Mouse (Mus musculus) mouse trophoblast stem cell (cell line): ENCODE data around the gene Ing5.
"Not testable (repeated sequence)": the region's sequence is repeated elsewhere in the genome, so short reads cannot be mapped to it uniquely, and the experiment has no call there.

Experiments used
- in situ Hi-C, 2 experiments: fragments of 300-500 bp; cut with MseI, MboI; formaldehyde crosslinking; loops; 2 replicates in 1 of 2; 3 replicates in 1 of 2; pipeline ENCODE4 v1.15.1; 2025

Ing5 gene

GRCm38 (mm10) chr1:93810011-93810410 lies 6.2 kb downstream of the Ing5 start:
- in situ Hi-C loops, result no loop called here

- in situ Hi-C loops, result no loop called here
Measured at GRCm38 (mm10) chr1:93811495-93812039, 7.8 kb downstream of the Ing5 start.

- in situ Hi-C loops, result no loop called here
Measured at GRCm38 (mm10) chr1:93817823-93818532, 14.2 kb downstream of the Ing5 start.

- in situ Hi-C loops, result no loop called here
Measured at GRCm38 (mm10) chr1:93818722-93819121, 15.0 kb downstream of the Ing5 start.

- in situ Hi-C loops, result no loop called here
Measured at GRCm38 (mm10) chr1:93823796-93824495, 20.2 kb downstream of the Ing5 start.

GRCm38 (mm10) chr1:93824609-93825008 lies 20.8 kb downstream of the Ing5 start, which contains the start of gene D2hgdh:
Gene D2hgdh, plus strand, starts transcription at chr1:93824909.
- in situ Hi-C loops, result no loop called here

GRCm38 (mm10) chr1:93825105-93825674 lies 21.4 kb downstream of the Ing5 start:
- in situ Hi-C loops, result no loop called here

GRCm38 (mm10) chr1:93825771-93826539 lies 22.2 kb downstream of the Ing5 start:
- in situ Hi-C loops, result no loop called here

GRCm38 (mm10) chr1:93826540-93826835 lies 22.7 kb downstream of the Ing5 start:
- in situ Hi-C loops, result no loop called here

- in situ Hi-C loops, result loop anchor here in 1 of 2 experiments (10.0 kb wide), 2 partner anchors 62 to 242 kb away; no protein-coding TSS in a partner anchor
Measured at GRCm38 (mm10) chr1:93832754-93833360, 29.1 kb downstream of the Ing5 start.

GRCm38 (mm10) chr1:93834671-93835150 lies 30.9 kb downstream of the Ing5 start:
- in situ Hi-C loops, result loop anchor here in 1 of 2 experiments (10.0 kb wide), 2 partner anchors 60 to 240 kb away; no protein-coding TSS in a partner anchor

GRCm38 (mm10) chr1:93835211-93835610 lies 31.4 kb downstream of the Ing5 start:
- in situ Hi-C loops, result loop anchor here in 1 of 2 experiments (10.0 kb wide), 2 partner anchors 60 to 240 kb away; no protein-coding TSS in a partner anchor

GRCm38 (mm10) chr1:93835876-93836531 lies 32.2 kb downstream of the Ing5 start:
- in situ Hi-C loops, result loop anchor here in 1 of 2 experiments (10.0 kb wide), 2 partner anchors 59 to 239 kb away; no protein-coding TSS in a partner anchor

GRCm38 (mm10) chr1:93836532-93836913 lies 32.8 kb downstream of the Ing5 start:
- in situ Hi-C loops, result loop anchor here in 1 of 2 experiments (10.0 kb wide), 2 partner anchors 58 to 238 kb away; no protein-coding TSS in a partner anchor

- in situ Hi-C loops, result loop anchor here in 1 of 2 experiments (10.0 kb wide), 2 partner anchors 57 to 237 kb away; no protein-coding TSS in a partner anchor
Measured at GRCm38 (mm10) chr1:93837335-93837734, 33.6 kb downstream of the Ing5 start.

- in situ Hi-C loops, result loop anchor here in 1 of 2 experiments (10.0 kb wide), 2 partner anchors 56 to 236 kb away; no protein-coding TSS in a partner anchor
Measured at GRCm38 (mm10) chr1:93838569-93838968, 34.8 kb downstream of the Ing5 start.

- in situ Hi-C loops, result not testable (repeated sequence)
Measured at GRCm38 (mm10) chr1:93845766-93846366, 42.1 kb downstream of the Ing5 start.

- in situ Hi-C loops, result loop anchor here (10.0 kb wide), 2 partner anchors 69 to 139 kb away; partner anchors contain the start of gene Gal3st2c (in 2 of the 2)
Measured at GRCm38 (mm10) chr1:93855790-93856189, 52.0 kb downstream of the Ing5 start.

GRCm38 (mm10) chr1:93857370-93857769 lies 53.6 kb downstream of the Ing5 start:
- in situ Hi-C loops, result loop anchor here (10.0 kb wide), 2 partner anchors 67 to 137 kb away; partner anchors contain the start of gene Gal3st2c (in 2 of the 2)
